Mouse (Mus musculus) effector memory CD4-positive, alpha-beta T cell, adult 7 months (primary cell): ENCODE data around the gene Pla2g4d. TPM values are rescaled to one million over a fixed set of nuclear protein-coding genes. Genes with fewer than 3 reads are reported as not detected.

Experiments used
- polyA plus RNA-seq: library from polyadenylated mRNA; unstranded; fragments of 100-300 nt; shearing (Covaris generic); gene quantifications from one replicate; pipeline ENCODE4 v1.2.1, GENCODE M21; 2017

The Pla2g4d gene
- polyA plus RNA-seq, result not detected

GRCm38 (mm10) chr2:120288995-120289394 lies at the start of gene Pla2g4d:
Gene Pla2g4d, minus strand, starts transcription at chr2:120289197.

DNA sequence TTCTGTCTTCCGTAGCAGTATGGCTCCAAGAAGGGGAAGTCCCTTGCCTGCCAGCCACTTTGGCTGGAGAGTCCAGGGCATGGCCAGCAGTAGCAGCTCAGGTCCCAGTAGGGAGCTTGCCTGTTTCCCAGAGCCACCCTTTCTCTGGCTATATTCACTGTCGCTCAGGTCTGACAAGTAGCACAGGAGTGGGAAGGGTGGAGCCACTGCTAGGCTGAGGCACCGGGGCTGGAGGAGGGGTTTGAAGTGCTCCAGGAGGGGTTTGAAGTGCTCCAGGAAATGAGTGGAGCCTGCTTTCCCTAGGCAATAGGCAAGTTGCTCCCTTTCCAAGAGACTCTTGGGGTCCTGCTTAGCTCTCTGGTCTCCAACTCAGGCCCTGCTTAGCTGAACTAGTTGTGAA lies 25.0 kb upstream of the Pla2g4d start, which contains the start of gene Pla2g4f:
Gene Pla2g4f, minus strand, starts transcription at position 190 of the 400 bp plus-strand sequence.

DNA sequence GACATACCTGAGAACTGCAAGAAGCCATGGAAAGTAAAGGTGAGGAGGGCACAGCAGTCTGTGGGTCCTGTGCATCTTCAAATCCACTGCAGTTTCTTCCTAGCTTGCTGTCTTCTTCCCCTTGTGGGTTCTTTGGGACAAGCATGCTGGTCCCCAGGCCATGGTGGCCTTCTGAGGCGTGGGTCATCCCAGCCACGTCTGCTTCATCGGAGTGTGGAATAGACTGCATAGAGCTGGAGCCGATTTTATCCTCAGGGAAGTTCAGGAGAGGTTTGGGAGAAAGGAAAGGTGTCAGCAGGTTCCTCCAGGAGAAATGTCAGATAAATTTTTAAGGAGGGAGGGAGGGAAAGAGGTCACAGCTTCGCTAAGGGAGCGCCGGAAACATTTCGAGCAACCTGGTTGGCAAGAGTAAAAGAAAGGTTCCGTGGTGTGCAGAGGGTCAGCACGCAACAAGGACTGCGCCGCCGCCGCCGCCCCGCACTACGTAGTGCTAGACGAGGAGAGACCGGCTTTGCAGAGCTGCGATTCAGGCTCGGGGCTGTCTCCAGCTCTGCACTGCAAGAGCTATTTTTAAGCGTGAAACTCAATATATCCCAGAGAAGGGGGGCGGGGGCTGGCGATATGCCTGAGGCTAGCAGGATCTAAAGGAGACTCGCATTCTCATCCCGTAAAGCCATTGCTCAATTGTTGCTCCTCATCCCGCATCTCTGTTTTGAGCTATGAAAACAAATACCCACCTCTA lies 44.1 kb downstream of the Pla2g4d start, which contains the start of gene Pla2g4e:
Gene Pla2g4e, minus strand, starts transcription at position 657 of the 742 bp plus-strand sequence.

Other genes starting within 250 kb of the Pla2g4d start
- gene Ehd4, start 134.6 kb downstream of the Pla2g4d start, polyA plus RNA-seq, result 19.3 TPM
- not detected for gene Pla2g4e, start 43.9 kb downstream of the Pla2g4d start, polyA plus RNA-seq
- 0.33 TPM for gene Pla2g4f, start 25.0 kb upstream of the Pla2g4d start, polyA plus RNA-seq
- 39.3 TPM for gene Vps39, start 63.9 kb upstream of the Pla2g4d start, polyA plus RNA-seq
- 17.2 TPM for gene Ganc, start 114.7 kb upstream of the Pla2g4d start, polyA plus RNA-seq
- gene Tmem87a, start 114.9 kb upstream of the Pla2g4d start, polyA plus RNA-seq, result 22.1 TPM
- 0.66 TPM for gene Capn3, start 166.8 kb upstream of the Pla2g4d start, polyA plus RNA-seq